Mouse (Mus musculus): ENCODE measurements around the gene Olfr196.
"Not testable (repeated sequence)": the region's sequence is repeated elsewhere in the genome, so short reads cannot be mapped to it uniquely, and the experiment has no call there.

Olfr196 gene

DNA sequence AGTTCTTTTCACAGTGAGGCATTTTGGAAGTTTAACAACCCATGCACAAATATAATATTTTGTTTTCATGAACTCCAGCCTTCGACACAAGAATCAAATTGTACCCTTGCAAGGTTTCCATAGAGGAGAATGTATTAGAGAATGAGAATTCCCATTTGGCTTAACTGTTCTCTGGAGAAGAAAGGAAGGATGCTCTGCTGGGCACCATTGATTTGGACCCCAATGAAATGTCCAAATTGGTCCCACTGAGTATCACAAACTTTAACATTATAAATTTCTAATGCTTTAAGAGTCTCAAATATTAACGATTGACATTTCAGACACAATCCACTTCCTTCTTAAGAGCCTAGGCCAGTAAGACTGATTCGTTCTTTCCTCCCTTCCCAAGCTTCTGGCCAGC, at the start of gene Olfr196:
Gene Olfr196 (minus strand): TSS at position 101 of the 400 bp plus-strand sequence.
- DNase-seq (ENCODE audit: low spot score in 2 of 2): no peak

DNA sequence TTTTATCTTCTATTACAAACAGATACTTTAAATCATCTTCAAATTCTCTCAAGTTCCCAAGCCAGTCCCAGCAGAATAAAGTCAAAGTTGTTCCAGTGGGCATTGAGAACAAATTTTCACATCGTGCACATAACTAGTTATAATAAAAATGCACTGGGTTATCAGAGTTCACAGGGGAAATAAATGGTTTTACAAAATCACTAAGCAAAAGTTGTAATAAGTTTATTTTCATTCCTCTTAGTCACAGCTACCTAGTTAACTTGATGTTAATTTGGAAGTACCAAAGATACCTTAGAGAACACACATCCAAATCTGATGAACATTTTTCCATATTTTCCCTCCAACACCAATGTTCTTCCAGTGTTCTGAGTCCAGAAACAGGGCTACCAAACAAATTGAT, 49.4 kb upstream of the Olfr196 start, which contains the start of gene Olfr199:
Gene Olfr199 (minus strand): TSS at position 101 of the 400 bp plus-strand sequence.
- DNase-seq (ENCODE audit: low spot score in 2 of 2): not testable (repeated sequence)

DNA sequence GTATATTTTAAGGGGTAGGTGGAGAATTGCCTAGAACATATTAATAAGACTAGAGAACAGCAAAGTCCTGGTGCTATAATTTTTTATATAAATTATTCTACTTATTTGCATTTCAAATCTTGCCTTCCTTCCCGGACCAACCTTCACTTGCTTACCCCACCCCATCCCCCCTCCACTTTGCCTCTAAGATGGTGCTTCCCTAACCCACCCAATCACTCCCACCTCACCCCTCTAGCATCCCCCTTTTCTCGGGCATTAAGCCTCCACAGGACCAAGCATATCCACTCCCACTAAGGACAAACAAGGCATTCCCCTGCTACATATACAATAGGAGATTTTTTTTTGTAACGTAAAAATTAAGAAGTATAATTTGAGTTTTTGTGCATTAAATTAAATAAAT, 47.6 kb upstream of the Olfr196 start:
- DNase-seq (ENCODE audit: low spot score in 2 of 2): not testable (repeated sequence)

DNA sequence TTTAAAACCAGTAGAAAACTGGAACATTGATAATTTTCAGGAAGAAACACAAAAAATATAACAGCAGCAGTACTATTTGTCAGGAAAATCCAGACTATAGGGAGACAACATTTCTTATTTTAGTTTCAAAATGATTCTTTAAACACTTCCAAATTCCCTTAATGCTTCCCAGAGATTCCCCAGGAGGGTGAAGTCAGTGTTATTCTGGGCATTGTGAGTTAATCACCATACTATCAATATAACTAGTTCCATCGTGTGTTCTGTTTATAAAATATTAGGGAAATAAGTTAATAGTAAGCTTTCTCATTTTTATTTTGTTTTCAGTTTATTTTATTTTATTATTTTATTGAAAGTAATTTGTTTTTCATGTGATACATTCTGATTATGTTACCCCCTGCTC, 33.2 kb upstream of the Olfr196 start, which contains the start of gene Olfr198:
Gene Olfr198 (minus strand): TSS at position 101 of the 400 bp plus-strand sequence.
- DNase-seq (ENCODE audit: low spot score in 2 of 2): not testable (repeated sequence)

DNA sequence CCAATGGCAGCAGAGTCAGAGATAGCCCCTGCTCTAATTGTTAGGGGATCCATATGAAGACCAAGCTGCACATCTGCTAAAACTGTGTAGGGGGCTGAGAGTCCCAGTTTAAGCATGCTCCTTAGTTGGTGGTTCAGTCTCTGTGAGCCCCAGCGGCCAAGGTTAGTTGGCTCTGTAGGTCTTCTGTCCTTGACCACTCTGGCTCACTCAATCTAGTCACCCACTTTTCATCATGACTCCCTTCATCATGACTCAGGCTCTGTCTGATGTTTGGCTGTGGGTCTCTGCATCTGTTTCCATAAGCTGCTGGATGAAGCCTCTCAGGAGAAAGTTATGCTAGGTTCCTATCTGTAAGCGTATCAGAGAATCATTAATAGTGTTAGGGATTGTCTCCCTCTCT, 18.3 kb downstream of the Olfr196 start:
- DNase-seq (ENCODE audit: low spot score in 2 of 2): no peak

DNA sequence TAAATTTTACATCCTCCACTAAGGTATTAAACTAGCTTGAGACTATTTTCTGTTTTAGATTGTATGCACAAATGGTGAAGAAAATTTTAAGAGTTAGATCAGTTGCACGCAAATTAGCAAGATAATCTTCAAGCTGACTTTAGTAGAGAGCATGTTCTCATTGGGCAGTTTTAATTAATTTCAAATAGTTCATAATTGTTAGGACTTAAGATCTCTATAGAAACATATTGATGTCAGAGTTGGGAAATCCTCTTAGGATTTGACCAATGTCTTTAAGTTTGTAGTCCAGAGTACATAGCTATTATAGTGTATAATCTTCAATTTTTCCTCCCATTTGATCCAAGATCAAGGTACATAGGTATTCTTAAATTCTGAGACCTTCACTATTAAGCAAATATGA, 23.5 kb downstream of the Olfr196 start, which contains the start of gene Olfr195:
Gene Olfr195 (plus strand): TSS at position 301 of the 400 bp plus-strand sequence.
- no peak for DNase-seq (ENCODE audit: low spot score in 2 of 2)

DNA sequence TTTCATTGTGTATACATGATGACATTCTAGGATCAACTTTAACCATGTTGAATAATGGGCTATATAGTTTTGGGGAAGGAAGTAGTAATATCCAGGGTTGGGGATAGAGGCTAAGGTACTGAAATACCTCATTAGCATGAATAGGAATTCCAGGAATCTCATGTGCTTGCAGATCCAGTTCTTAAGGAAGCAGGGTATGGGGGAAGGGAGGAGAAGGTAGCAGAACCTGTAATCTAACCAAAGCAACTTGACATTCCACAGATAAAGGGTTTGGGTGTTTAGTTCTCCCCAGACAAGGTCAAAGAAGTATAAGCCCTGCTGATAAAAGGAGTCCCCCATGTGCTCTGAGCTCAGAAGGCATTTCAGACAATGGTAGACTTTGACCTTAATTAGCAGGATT, 29.1 kb downstream of the Olfr196 start:
- DNase-seq (ENCODE audit: low spot score in 2 of 2): no peak

DNA sequence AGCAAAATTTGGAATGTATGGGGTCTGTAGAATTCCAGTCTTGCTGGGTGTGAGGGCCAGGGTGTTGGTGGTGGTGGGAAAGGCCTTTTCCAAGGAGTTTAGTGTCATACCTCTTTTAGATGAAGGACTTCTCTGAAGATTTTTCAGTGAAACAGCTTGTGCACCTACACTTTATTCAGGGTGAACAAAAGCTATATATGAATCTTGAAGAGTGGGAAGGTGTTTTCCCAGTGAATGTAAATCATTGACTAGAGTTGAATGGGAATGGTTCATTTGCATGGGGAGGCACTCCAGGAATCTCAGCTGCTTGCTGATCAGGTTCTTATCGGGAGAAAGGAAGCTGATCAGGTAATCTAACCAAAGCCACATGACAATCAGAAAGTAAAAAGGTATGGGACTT, 39.5 kb downstream of the Olfr196 start:
- DNase-seq (ENCODE audit: low spot score in 2 of 2): no peak

DNA sequence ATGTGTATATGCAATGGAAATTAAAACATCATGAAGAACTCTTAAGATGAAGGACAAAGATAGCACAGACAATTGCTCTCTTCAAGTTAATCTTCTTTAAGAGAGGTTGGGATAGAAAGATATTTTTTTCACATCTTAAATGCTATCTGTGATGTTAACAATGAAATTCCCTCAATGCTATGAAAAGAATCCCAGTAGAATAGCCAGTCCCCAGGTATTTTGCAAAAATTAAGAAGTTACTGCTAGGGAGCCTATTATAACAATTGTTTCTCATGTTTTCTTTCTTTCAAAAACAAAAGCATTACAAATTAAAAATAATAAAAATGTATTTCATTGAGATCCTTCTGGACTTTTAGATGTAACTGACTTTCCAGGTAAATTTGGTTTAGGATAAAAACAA, 49.3 kb downstream of the Olfr196 start, which contains the start of gene Olfr194:
Gene Olfr194 (minus strand): TSS at position 101 of the 400 bp plus-strand sequence.
- no peak for DNase-seq (ENCODE audit: low spot score in 2 of 2)

Data from frontal cortex, postnatal 25 days (tissue).